Mouse (Mus musculus) c-Kit-negative CD71-positive TER-119-positive erythroid progenitor cells, embryonic 14.5 days (primary cell): ENCODE measurements around the gene Nvl.
A peak's percentile ranks its signal among the peaks of the same experiment; 100 is the strongest.

Experiments used
- DNase-seq: peaks from one replicate; pipeline ENCODE4 v3.0.0-alpha.2; 2013; ENCODE audit warnings: low read depth, low spot score

The Nvl gene

DNA sequence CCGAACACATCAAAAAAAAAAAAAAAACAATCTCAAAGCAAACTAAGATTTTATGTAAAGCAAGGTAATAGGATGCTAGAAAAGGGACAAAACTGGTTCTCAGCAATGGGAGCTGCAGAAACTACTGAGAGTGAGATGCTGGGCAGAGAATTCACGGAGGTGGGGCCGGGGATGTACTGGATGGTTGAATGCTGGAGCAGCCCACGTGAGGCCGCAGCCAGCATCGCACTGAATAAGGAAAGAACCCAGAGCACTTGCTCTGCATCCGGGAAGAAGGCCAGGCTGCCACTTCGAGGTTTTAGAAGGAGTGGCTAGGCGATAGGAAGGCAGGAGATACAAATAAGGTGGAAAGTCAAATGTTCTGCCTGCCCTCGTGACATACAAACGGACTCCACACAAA lies 74.3 kb downstream of the Nvl start:
- no peak for DNase-seq

DNA sequence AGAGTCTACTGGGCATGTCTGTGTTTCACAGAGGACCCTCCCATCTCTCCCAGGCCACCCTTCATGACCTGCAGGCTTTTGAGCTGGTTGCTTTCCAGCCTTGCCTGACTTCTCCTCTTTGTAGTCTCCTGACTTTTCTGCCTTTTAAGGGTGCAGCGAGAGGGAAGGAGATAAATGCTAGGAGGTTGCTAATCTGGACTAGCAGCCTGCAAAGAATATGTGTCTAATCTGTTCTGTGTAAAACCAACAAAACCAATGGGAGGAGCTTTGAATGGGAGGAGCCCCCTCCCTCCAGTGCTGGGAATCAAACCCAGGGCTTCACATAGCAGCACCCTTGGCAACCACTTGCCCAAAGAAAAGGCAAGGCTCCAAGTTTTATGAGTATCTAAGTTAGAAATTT lies 75.7 kb downstream of the Nvl start:
- DNase-seq: no peak

- DNase-seq: no peak
These were observed 79.4 kb downstream of the Nvl start for GRCm38 (mm10) chr1:181064648-181065047.

GRCm38 (mm10) chr1:181063991-181064390 lies 80.0 kb downstream of the Nvl start:
- DNase-seq: no peak

DNA sequence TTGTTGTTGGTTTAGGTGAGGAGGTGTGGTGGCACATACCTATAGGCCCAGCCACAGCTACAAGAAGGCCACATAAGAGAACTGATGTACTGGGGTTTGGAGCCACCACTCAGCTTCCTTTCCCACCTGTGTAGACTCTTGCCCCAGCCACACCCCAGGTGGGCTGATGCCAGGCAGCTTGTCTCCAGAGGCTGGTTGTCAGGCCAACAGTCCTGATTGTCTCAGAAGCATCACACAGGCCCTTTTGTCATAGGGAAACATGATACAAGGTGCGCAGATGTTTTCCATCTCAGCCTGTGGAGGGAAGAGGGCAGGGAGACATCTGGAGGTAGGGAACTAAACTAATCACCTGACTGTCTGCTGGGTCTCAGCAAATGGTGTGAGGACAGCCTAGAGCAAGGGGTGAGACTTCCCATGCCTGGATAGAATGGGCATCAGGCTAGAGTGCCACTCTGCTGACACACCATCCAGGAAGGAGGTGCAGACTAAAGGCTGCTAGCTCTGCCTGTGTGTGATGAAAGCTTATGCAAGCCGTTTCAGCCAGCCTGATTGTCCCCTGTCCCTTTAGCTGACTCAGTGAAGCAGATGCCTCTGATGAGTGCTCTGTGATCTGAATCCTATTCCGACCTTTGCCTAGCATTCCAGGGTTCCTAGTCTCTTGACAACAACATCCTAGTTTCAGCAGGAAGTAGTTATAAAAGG lies 82.1 kb downstream of the Nvl start:
- DNase-seq: no peak

GRCm38 (mm10) chr1:181052898-181053297 lies 91.1 kb downstream of the Nvl start:
- no peak for DNase-seq

- DNase-seq: no peak
These were observed 93.1 kb downstream of the Nvl start, which contains the start of gene 9130409I23Rik for GRCm38 (mm10) chr1:181050937-181051336. Gene 9130409I23Rik, plus strand, starts transcription at chr1:181051237.

DNA sequence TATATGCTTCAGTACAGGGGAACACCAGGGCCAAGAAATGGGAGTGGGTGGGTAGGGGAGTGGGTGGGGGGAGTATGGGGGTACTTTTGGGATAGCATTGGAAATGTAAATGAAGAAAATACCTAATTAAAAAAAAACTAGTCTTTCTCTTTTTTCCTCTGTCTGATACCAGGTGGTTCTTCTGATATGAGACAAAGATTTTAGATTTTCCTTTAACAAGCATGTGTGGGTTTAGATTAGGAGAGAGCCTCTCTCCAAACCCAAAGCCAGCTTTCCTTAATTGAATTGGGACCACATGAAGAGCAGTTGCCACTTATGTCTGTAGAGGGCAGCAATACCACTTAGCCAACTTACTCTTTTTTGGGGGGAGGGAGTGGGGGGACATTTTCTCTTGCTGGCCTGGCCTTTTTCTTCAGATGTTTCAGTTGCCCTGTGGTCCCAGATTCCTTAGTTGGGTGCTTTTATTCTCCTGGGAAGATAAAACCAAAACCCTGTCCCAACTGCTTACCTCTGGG lies 94.6 kb downstream of the Nvl start:
- no peak for DNase-seq

- no peak for DNase-seq
These were observed 96.5 kb downstream of the Nvl start for GRCm38 (mm10) chr1:181047520-181047919.

DNA sequence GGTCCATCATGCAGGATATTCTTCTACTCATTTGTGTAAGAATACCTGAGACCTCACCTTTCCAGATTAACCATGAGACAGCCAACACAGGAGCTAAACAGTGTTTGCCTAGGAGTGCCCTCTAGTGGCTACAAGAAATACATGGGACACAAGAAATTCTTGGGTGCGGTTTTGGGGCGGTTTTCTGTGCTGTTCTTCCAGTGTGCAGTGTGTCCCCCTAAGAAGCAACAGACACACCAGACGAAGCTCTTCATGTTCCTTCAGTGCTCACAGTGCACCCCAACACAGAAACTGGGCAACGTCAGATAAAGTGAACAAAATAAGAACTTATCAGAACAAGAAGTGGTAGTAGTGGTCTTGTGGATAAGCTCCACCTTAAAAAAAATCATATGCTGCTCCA lies 104.4 kb downstream of the Nvl start:
- DNase-seq: peak; percentile 30

- no peak for DNase-seq
These were observed 106.4 kb downstream of the Nvl start for GRCm38 (mm10) chr1:181037623-181038022.
